Mouse (Mus musculus) Patski (cell line): ENCODE data around the gene Creg2. TPM values are rescaled to one million over a fixed set of nuclear protein-coding genes. Genes with fewer than 3 reads are reported as not detected.

Experiments
- ATAC-seq: fragments of 100-300 bp; one replicate; pipeline ENCODE4 v1.8.0; 2021
- CTCF ChIA-PET: fragments of 350-600 bp; sonication (Branson Sonifier 250); formaldehyde crosslinking; loops from one replicate; lab custom pipeline; 2022; ENCODE audit warnings: inconsistent platforms; lab: Charles Lee
- POLR2A ChIA-PET: fragments of 350-600 bp; sonication (Branson Sonifier 250); formaldehyde crosslinking; loops from one replicate; lab custom pipeline; 2022; ENCODE audit warnings: antibody characterized with exemption, inconsistent platforms; lab: Charles Lee
- DNase-seq: peaks from one replicate; pipeline ENCODE4 v3.0.0-alpha.2; 2011; ENCODE audit warnings: low read depth, low spot score
- H3K27me3 ChIP-seq: fragments of 371-371 bp; one replicate; pipeline ENCODE4 v1.5.1; 2021
- CTCF ChIP-seq: fragments of 100-300 bp; IDR thresholded peaks from one replicate; pipeline ENCODE4 v1.5.1; 2021
- in situ Hi-C: fragments of 300-500 bp; cut with MboI; formaldehyde crosslinking; loops from 3 replicates; pipeline ENCODE4 v1.11.1; 2018; ENCODE audit warnings: low pct_unique_long_range_greater_than_20kb, mixed read lengths
- polyA plus RNA-seq: library from polyadenylated mRNA; unstranded; gene quantifications from one replicate; pipeline ENCODE4 v1.2.3, GENCODE M21; 2021

Creg2 gene
- polyA plus RNA-seq, 1 experiment from 2014 or later = not detected

- no peak for TF ChIP-seq CTCF
- POLR2A ChIA-PET = no interaction called here
- in situ Hi-C loops = loop anchor here (10.0 kb wide), 1 partner anchor 328 kb away; the partner anchor contains the start of gene Map4k4
- DNase-seq = no peak
- ATAC-seq = peak; percentile 91
- peaks cover 2% of the 10 kb centered on the region for H3K27me3 ChIP-seq
- CTCF ChIA-PET = no interaction called here
Observed at GRCm38 (mm10) chr1:39577253-39577705, 74.0 kb downstream of the Creg2 start, which contains the start of gene Rnf149. Gene Rnf149 (minus strand): TSS chr1:39577405.

- TF ChIP-seq CTCF = no peak
- no peaks in the 10 kb centered on the region for H3K27me3 ChIP-seq
- DNase-seq = no peak
- ChIA-PET CTCF (interaction anchor here (1.3 kb wide), 1 partner anchor 49 kb away, joined by 4 read pairs; no protein-coding TSS in a partner anchor), POLR2A (interaction anchor here (0.6 kb wide), 1 partner anchor 119 kb away, joined by 3 read pairs; no protein-coding TSS in a partner anchor)
- peak; percentile 36 for ATAC-seq
- in situ Hi-C loops = loop anchor here (10.0 kb wide), 1 partner anchor 328 kb away; the partner anchor contains the start of gene Map4k4
Observed at GRCm38 (mm10) chr1:39576431-39577243, 74.6 kb downstream of the Creg2 start.

DNA sequence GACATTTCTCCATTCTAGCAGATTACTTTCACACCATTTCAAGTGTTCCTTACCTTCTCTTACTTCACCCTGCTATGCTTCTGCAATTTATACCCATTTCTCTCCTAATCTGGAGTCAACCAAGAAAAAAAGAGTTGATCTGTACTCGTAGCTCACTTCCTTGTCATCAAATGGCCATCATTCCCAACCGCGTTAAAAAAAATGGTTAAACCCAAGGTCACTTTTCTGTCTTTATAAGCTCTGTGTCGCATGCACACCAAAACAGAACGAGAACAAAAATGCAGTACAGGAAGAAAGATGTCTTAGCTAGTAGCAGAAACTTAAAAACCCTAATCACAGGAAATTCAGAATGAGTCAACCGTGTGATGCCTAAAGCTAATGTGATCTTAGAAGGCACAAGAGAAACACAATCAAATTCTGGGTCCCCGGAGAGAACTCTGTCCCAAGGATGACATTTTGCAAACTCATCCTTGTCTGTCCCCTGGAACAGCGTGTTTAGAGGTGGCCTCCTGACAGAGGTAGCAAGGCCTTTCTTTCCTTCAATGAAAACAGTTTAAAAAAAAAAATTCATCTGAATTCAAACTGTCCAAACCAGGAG lies 75.4 kb downstream of the Creg2 start:
- in situ Hi-C loops = loop anchor here (10.0 kb wide), 1 partner anchor 329 kb away; the partner anchor contains the start of gene Map4k4
- DNase-seq (no peak), ATAC-seq (no peak)
- ChIA-PET CTCF (interaction anchor here (1.3 kb wide), 1 partner anchor 48 kb away, joined by 4 read pairs; no protein-coding TSS in a partner anchor), POLR2A (no interaction called here)
- no peak for TF ChIP-seq CTCF
- no peaks in the 10 kb centered on the region for H3K27me3 ChIP-seq

- ChIA-PET POLR2A (interaction anchor here (0.8 kb wide), 1 partner anchor 37 kb away, joined by 3 read pairs; no protein-coding TSS in a partner anchor), CTCF (interaction anchor here (1.0 kb wide), 1 partner anchor 16 kb away, joined by 3 read pairs; no protein-coding TSS in a partner anchor)
- in situ Hi-C loops = loop anchor here (10.0 kb wide), 1 partner anchor 331 kb away; the partner anchor contains the start of gene Map4k4
- H3K27me3 ChIP-seq = no peaks in the 10 kb centered on the region
- TF ChIP-seq CTCF = no peak
- no peak for ATAC-seq
- DNase-seq = no peak
Observed at GRCm38 (mm10) chr1:39573890-39574289, 77.4 kb downstream of the Creg2 start.

DNA sequence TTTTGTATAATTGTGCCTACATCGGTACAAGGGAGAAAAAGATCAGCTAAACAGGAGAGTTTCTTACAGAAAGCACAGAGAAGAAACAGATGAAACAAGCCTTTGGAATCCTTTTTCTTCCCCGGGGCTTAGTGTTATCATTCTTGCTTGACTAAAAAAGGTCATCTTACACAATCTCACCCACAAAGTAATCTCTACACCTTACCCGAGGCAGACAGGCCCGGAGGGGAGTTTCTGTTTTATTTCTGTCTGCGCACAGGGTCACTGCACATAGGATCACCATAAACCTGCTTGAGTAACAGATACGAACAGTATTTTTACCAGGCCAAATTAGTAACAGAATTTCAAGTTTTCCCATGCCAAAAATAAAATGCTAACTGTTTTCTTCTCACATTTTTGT lies 79.6 kb downstream of the Creg2 start:
- H3K27me3 ChIP-seq = no peaks in the 10 kb centered on the region
- ChIA-PET CTCF (interaction anchor here (1.0 to 1.2 kb wide), 2 partner anchors 15 to 25 kb away, joined by 3 to 4 read pairs; no protein-coding TSS in a partner anchor), POLR2A (no interaction called here)
- in situ Hi-C loops = loop anchor here (10.0 kb wide), 1 partner anchor 333 kb away; the partner anchor contains the start of gene Map4k4
- no peak for TF ChIP-seq CTCF
- DNase-seq (peak; percentile 68), ATAC-seq (peak; percentile 52)

Other genes starting within 250 kb of the Creg2 start
- 3.0 TPM for gene Tbc1d8, start 172.7 kb downstream of the Creg2 start, polyA plus RNA-seq
- gene Cnot11, start 116.5 kb downstream of the Creg2 start, polyA plus RNA-seq = 29.1 TPM
- 77.9 TPM for gene Rnf149, start 74.1 kb downstream of the Creg2 start, polyA plus RNA-seq
- not detected for gene Rfx8, start 69.5 kb upstream of the Creg2 start, polyA plus RNA-seq
- gene Gm3646, start 153.9 kb upstream of the Creg2 start, polyA plus RNA-seq = not detected
- 173 TPM for gene Map4k4, start 249.4 kb upstream of the Creg2 start, polyA plus RNA-seq